10 mouse cellular contexts compared by ENCODE assay signal in genomic region chr4:62643401-62643800, GRCm38 (mm10).
DNase-seq lines count a peak whose midpoint lies in the region; ATAC-seq and TF ChIP-seq lines count a peak whose summit lies in the region.
"Had no signal": no experiment of that assay in that cellular context is flagged by ENCODE, and none has a peak within 500 bp of the region (broad histone marks: within the 10 kb centered on the region; RNA-seq: fewer than 3 reads in every experiment).

No protein-coding gene starts in this region.

- DNase-seq in liver, adult 2 months (ENCODE audit: extremely low read depth, low read depth, low spot score) = no peak
- no peak for DNase-seq in liver
- DNase-seq in embryonic facial prominence, embryonic 14.5 days (ENCODE audit: low spot score) = no peak
- peak; percentile 63 for DNase-seq in heart, postnatal 4 days
- DNase-seq in lung, postnatal 10 days = peak; percentile 66
- no peak for DNase-seq in thymus, adult 18-20 months
- DNase-seq in right cerebral cortex, postnatal 36 days (ENCODE audit: low spot score in 2 of 2) = no peak
- DNase-seq in urinary bladder, adult 2 months (ENCODE audit: low spot score) = no peak
- DNase-seq: cerebellum, adult 18-20 months had no signal

- no peaks in the 10 kb centered on the region for H3K79me2 ChIP-seq in liver, adult 2 months (ENCODE audit: control insufficient read depth, insufficient read depth, low read length)

- 79% methylated on average over 8 of the region's 8 CpGs for WGBS in liver, adult 2 months
- 73% methylated on average over 8 of the region's 8 CpGs for WGBS in embryonic facial prominence, embryonic 14.5 days

- no peak for TF ChIP-seq POLR2A in liver, adult 2 months (IDR thresholded peaks at IDR 0.05; ENCODE audit: extremely low read depth, insufficient read depth, low read length)

- peak; percentile 35; the same call in 1 of the 2 replicates for ATAC-seq in embryonic facial prominence, embryonic 14.5 days (ENCODE audit: low read depth)

- H3K9ac ChIP-seq in liver, adult 2 months (ENCODE audit: low read depth, low read length) = no peak overlapping the region
- H3K9ac ChIP-seq in embryonic facial prominence, embryonic 14.5 days (ENCODE audit: low read depth, low read length) = no peak overlapping the region

- no peak overlapping the region for H3K4me3 ChIP-seq in liver, adult 2 months (ENCODE audit: insufficient read depth, low read depth, low read length)
- no peak overlapping the region for H3K4me3 ChIP-seq in embryonic facial prominence, embryonic 14.5 days (ENCODE audit: low read depth, low read length)

- peak overlapping the region; percentile 36; the same call in 1 of the 2 replicates for H3K27ac ChIP-seq in liver, adult 2 months (replicated peaks; ENCODE audit: insufficient read depth, low read depth, low read length)
- no peak overlapping the region for H3K27ac ChIP-seq in embryonic facial prominence, embryonic 14.5 days (replicated peaks; ENCODE audit: low read depth, low read length)

- no peaks in the 10 kb centered on the region for H3K9me3 ChIP-seq in embryonic facial prominence, embryonic 14.5 days (ENCODE audit: control insufficient read depth, low read length)

- H3K4me2 ChIP-seq in embryonic facial prominence, embryonic 14.5 days (ENCODE audit: low read depth, low read length) = no peak overlapping the region

- H3K36me3 ChIP-seq in liver, adult 2 months (ENCODE audit: control insufficient read depth, insufficient read depth, low read length) = no peaks in the 10 kb centered on the region; the same call in 1 of the 2 replicates
- H3K36me3 ChIP-seq in embryonic facial prominence, embryonic 14.5 days (ENCODE audit: control insufficient read depth, insufficient read depth, low read length) = no peaks in the 10 kb centered on the region
- H3K36me3 ChIP-seq: G1E had no signal

- TF ChIP-seq CTCF in liver, adult 2 months (IDR thresholded peaks at IDR 0.05; ENCODE audit: low read depth, low read length) = no peak

- peaks cover 8% of the 10 kb centered on the region for H3K4me1 ChIP-seq in liver, adult 2 months (ENCODE audit: control insufficient read depth, insufficient read depth, low read length)
- H3K4me1 ChIP-seq in embryonic facial prominence, embryonic 14.5 days (ENCODE audit: control insufficient read depth, insufficient read depth, low read length) = peaks cover 12% of the 10 kb centered on the region

- no peaks in the 10 kb centered on the region for H3K27me3 ChIP-seq in liver, adult 2 months (ENCODE audit: control insufficient read depth, insufficient read depth, low read length)
- no peaks in the 10 kb centered on the region for H3K27me3 ChIP-seq in embryonic facial prominence, embryonic 14.5 days (replicated peaks; ENCODE audit: control insufficient read depth, insufficient read depth, low read length)

Comparison
In these comparisons a context has a peak if more than half of its experiments do, and no peak if none do; other contexts are left out.
1. DNase-seq: peak in heart, postnatal 4 days (single experiment) and lung, postnatal 10 days (single experiment); none in liver, adult 2 months (single experiment), liver (single experiment), embryonic facial prominence, embryonic 14.5 days (single experiment), thymus, adult 18-20 months (0 of 2), right cerebral cortex, postnatal 36 days (0 of 2) and urinary bladder, adult 2 months (single experiment).